19 mouse cellular contexts compared by ENCODE assay signal in the genomic region with DNA sequence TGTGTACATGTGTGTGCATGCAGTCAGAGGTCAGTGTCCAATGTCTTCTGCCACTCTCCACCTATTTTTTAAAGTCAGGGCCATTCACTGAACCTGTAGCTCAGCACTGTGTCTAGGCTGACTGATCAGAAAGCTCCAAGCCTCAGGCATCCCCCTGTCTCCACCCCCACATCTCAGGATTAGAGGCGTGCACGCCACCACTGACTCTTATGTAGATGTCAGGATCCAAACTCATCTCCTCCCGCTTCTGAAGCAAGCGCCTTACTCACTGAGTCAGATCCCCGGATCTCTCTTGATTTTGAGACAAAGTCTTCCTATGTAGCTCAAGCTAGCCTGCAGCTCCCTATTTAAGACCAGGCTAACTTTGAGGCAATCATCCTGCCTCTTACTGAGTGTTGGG. TPM values are rescaled to one million over a fixed set of nuclear protein-coding genes. Genes with fewer than 3 reads are reported as not detected.
"Had no signal": no experiment of that assay in that cellular context is flagged by ENCODE, and none has a peak within 500 bp of the region (broad histone marks: within the 10 kb centered on the region; RNA-seq: fewer than 3 reads in every experiment).

No protein-coding gene starts in this region.

- H3K9ac ChIP-seq: liver, embryonic 15.5 days; liver, postnatal 0 days; lung, embryonic 15.5 days; midbrain, embryonic 13.5 days; midbrain, embryonic 15.5 days; neural tube, embryonic 12.5 days; stomach, embryonic 15.5 days had no signal

- H3K4me3 ChIP-seq: liver, embryonic 15.5 days; lung, embryonic 15.5 days; midbrain, embryonic 13.5 days; midbrain, embryonic 15.5 days; neural tube, embryonic 12.5 days; stomach, embryonic 15.5 days had no signal

- H3K4me2 ChIP-seq: liver, embryonic 15.5 days; lung, embryonic 15.5 days; midbrain, embryonic 11.5 days; midbrain, embryonic 13.5 days; midbrain, embryonic 15.5 days; neural tube, embryonic 12.5 days; stomach, embryonic 15.5 days had no signal

- DNase-seq: liver, postnatal 0 days; lung, adult 2 months; lung, postnatal 14 days; lung, postnatal 36 days; right cerebral cortex, postnatal 14 days; thymus, adult 2 months; thymus, postnatal 25 days; thymus, postnatal 4 days had no signal

- H3K27me3 ChIP-seq: liver, embryonic 15.5 days; midbrain, embryonic 13.5 days; midbrain, embryonic 15.5 days; neural tube, embryonic 12.5 days; stomach, embryonic 15.5 days had no signal

- H3K4me1 ChIP-seq: liver, embryonic 15.5 days; midbrain, embryonic 13.5 days; midbrain, embryonic 15.5 days; neural tube, embryonic 12.5 days had no signal

- H3K27ac ChIP-seq: liver, embryonic 15.5 days; lung, embryonic 15.5 days; macrophage; midbrain, embryonic 13.5 days; midbrain, embryonic 15.5 days; neural tube, embryonic 12.5 days; stomach, embryonic 15.5 days; stomach, postnatal 0 days had no signal

- ATAC-seq: liver, postnatal 0 days; lung, postnatal 0 days; midbrain, embryonic 13.5 days; midbrain, embryonic 15.5 days had no signal

- H3K36me3 ChIP-seq: liver, embryonic 15.5 days; lung, embryonic 15.5 days; midbrain, embryonic 13.5 days; midbrain, embryonic 15.5 days; neural tube, embryonic 12.5 days; stomach, embryonic 15.5 days had no signal

- H3K9me3 ChIP-seq: liver, embryonic 15.5 days; lung, embryonic 15.5 days; midbrain, embryonic 13.5 days; midbrain, embryonic 15.5 days; neural tube, embryonic 12.5 days; stomach, embryonic 15.5 days had no signal

RNA-seq across cellular contexts. Expression of a gene that starts 26.0 kb away (rescaled TPM):
- total RNA-seq: monocyte, adult 5-6 weeks had no signal

RNA-seq across cellular contexts. Expression of a gene that starts 50.7 kb away (rescaled TPM):
- total RNA-seq: monocyte, adult 5-6 weeks had no signal
